Mouse (Mus musculus) urinary bladder, postnatal 4 days (tissue): ENCODE measurements at regions not wholly inside any gene's neighbourhood (a gene's known extent, or its start where the extent isn't known, plus 50 kb on each side); places are given as distances from the start of the nearest gene placed in this dataset.

ENCODE experiments used
- DNase-seq, 2 experiments: peaks; one replicate each; pipeline ENCODE4 v3.0.0; 2021 to 2022; ENCODE audit warnings: low spot score in 2 of 2

DNA sequence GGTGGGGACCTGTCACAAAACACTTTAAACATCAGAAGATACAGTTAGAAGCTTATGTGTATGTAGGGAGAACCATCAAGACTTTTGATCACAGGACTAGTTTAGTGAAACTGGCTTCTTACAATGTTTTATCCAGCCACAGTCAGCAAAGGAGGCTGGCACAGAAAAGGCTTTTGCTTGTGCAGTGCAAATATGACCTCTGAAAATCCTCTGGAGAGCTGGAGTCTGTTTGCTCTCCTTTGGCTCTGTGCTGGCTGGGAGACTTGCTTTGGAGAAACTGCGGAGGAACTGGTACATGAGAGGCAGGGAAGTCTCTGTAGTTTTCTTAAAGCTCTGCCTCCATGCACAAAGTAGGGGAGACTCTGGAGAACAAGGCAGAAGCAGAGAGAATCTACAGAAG is 497.2 kb upstream of the Pdzrn3 start:
- DNase-seq: no peak

DNA sequence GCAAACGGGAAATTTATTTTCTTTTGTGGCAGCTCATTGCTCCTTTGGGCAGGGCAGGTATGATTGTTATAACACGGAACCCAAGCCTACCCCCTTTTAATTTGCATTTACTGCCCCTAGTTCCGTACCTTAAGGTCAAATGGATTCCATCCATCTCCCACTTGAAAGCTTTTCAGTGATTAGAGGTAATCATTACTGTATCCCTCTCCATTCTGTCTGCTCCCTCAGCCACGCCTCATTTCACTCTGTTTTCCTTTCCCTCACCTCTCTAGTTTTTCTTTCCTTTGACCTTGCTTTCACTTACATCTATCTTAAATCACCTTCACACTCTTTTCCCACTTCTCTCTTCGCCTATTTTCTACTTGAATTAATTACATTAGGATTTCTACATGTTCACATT is 481.2 kb upstream of the Pdzrn3 start:
- DNase-seq: no peak

GRCm38 (mm10) chr6:101840695-101841094 is 463.0 kb upstream of the Pdzrn3 start:
- no peak for DNase-seq

DNA sequence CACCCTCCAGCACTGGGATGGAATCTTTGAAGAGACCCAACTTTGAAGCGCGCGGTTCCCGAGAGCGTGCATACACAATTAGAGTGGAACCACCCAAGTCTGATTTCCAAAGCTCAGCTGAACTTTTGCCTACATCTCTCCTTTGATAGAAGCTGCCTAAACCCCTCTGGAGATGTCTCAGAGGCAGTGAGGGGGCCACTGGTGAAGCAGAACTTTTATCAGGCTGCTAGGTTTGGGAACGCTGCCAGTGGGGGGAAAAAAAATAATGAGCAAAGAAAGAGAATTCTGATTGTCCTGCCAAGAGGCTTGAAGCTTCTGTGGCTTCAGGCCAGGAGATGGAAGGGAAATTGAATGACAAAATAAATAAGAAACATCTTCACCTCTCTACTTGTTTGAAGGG is 459.9 kb upstream of the Pdzrn3 start:
- no peak for DNase-seq

- no peak for DNase-seq
Measured at GRCm38 (mm10) chr6:101793986-101794385, 416.3 kb upstream of the Pdzrn3 start.

DNA sequence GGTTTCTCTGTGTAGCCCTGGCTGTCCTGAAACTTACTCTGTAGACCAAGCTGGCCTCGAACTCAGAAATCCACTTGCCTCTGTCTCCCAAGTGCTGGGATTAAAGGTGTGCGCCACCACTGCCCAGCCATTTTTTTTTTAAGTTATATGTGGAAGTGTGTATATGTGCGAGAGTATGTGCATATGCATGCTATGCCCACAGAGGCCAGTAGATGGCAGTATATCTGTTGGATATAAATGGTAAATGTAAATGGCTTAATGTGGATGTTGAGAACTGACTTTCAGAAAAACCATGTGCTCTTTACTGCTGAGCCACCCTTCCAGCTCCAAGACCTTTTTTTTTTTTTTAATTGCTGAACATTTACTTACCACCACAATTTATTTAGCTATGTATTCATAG is 400.2 kb upstream of the Pdzrn3 start:
- no peak for DNase-seq

GRCm38 (mm10) chr6:101773151-101773550 is 395.5 kb upstream of the Pdzrn3 start:
- DNase-seq: no peak

DNA sequence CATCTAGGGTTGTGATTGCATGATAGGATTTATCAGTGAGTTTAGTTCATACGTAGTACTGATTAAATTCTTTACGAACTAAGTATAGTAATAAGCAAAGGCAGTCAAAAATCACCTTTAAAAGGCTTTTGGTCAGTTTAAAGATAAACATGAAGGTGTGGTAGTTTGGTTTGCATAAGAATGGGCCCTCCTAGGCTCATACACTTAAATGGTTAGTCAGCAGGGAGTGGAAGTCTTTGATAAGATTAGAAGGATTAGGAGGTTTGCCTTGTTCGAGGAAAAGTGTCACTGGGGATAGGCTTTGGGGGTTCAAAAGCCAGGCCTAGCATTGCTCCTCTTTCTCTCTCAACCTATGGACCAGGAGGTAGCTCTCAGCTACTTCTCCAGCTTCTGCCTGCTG is 357.4 kb upstream of the Pdzrn3 start:
- DNase-seq: no peak

- DNase-seq: no peak
Measured at GRCm38 (mm10) chr6:101720513-101720912, 342.8 kb upstream of the Pdzrn3 start.

DNA sequence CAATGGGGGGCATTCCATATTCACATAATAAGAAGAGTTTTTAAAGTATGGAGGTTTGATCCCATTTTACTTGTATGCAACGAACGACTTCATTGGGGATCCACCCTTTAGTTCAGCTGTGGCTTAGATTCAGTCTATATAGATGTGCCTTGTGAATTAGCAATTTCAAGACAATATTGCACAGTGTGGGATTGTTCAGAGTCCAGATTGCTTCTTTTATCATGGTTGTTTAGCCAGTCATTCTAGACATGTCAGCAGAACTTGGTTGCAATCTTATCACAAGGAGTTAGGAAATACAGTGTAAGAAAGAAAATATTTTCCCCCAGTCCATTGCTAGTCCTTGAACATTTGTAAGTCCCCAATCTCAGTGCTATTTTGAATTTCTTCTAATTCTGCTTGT is 312.0 kb upstream of the Pdzrn3 start:
- DNase-seq: no peak

GRCm38 (mm10) chr6:101686578-101686977 is 308.9 kb upstream of the Pdzrn3 start:
- no peak for DNase-seq

DNA sequence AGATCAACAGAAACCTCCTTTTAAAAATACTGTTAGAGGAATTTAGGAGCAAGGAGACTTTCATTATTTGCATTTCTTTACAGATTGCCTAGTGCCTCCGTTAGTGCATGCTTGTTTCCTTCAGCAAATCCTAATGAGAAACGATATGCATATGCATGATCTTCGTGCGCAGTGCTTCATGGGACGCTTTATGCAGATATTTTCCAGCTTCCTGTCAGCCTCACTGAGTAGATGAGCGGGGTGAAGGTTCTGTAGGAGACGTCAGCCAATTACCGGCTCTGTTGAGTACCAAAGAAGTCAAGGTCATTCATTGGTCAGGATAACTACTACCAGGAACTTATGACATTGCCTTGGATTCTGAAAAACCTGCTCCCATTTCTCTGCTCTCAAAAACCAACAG is 308.0 kb upstream of the Pdzrn3 start:
- no peak for DNase-seq

- DNase-seq: no peak
Measured at GRCm38 (mm10) chr6:101684390-101684789, 306.7 kb upstream of the Pdzrn3 start.

DNA sequence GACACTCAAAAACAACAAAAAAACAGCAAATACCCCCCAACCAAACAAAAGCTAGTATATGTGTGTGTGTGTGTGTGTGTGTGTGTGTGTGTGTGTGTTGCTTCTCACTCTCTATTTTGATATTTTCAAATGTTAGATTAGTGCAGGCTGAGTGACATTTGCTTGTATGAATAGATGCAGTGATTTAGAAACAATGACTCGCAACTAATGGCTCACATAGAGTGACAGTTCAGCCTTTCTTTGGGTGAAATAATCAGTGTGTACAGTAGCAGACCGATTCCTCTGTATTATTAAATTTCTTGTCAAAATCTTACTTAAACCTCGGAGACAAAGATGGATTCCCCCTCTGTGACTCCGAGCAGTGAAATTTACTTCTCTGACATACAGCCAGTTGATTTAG is 297.1 kb upstream of the Pdzrn3 start:
- no peak for DNase-seq

GRCm38 (mm10) chr6:101670770-101671169 is 293.1 kb upstream of the Pdzrn3 start:
- no peak for DNase-seq

- DNase-seq: no peak
Measured at GRCm38 (mm10) chr6:101669118-101669845, 291.6 kb upstream of the Pdzrn3 start.

GRCm38 (mm10) chr6:101654351-101654750 is 276.7 kb upstream of the Pdzrn3 start:
- no peak for DNase-seq

DNA sequence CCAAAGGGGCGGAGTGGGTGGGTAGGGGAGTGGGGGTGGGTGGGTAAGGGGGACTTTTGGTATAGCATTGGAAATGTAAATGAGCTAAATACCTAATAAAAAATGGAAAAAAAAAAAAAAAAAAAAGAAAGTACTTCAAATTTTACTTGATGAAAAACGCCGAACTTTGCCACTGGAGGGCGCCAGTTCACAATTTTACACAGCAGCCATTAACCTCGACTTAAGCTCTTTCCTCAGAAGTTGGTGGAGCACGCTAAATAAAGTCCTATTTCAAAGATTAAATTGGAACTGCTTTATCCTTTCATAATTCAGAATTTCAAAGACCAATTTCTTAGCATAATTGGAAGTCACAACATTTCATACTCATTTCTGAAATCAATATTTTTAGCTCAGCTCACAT is 272.7 kb upstream of the Pdzrn3 start:
- peak; percentile 20 to 64 for DNase-seq

DNA sequence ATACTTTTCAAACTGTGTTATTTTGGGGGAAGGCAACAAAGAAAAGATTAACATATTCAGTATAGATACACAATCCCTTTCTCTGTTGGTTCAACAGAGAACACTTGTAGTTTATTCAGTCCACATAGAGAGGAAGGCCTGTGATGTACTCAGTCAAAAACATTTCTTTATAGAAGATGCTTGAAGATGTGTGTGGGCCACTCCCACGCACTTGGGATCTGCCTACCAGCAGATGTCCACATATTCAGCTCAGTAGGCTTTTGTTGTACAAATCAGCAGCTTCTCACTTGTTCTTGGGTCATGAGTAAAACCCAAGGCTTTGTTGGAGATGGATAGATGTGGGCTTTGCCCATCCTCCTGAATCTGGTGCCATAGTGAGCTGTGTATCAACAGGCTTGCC is 239.6 kb upstream of the Pdzrn3 start:
- DNase-seq: no peak

GRCm38 (mm10) chr6:101616776-101617175 is 239.1 kb upstream of the Pdzrn3 start:
- DNase-seq: no peak

DNA sequence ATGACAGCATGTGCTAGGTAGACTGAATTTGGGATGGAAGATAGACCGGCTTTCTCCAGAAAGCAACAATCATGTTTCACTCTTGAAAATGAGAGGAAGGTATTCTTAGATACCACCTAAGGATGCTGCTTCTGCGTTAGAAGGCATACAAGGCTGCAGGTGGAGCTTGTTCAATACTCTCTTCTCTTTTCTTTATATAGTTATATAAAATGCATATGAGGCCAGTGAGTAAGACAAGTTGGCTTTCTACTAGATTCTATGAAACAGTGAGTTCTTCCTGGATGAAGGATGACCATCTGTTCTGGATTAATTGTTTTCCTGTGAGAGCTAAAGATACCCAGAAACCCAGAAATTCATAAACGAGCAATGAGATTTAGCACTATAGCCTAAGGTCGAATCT is 231.3 kb upstream of the Pdzrn3 start:
- no peak for DNase-seq

GRCm38 (mm10) chr6:101603083-101603482 is 225.4 kb upstream of the Pdzrn3 start:
- no peak for DNase-seq

- no peak for DNase-seq
Measured at GRCm38 (mm10) chr6:101596995-101597394, 219.3 kb upstream of the Pdzrn3 start.
